Mouse (Mus musculus): ENCODE data around the gene Bcr.

Gene Bcr

GRCm38 (mm10) chr10:75129283-75129710 lies 68.9 kb downstream of the Bcr start:
- CTCF ChIA-PET, result no interaction called here

- CTCF ChIA-PET, result no interaction called here
Measured at GRCm38 (mm10) chr10:75130372-75131046, 70.1 kb downstream of the Bcr start.

- CTCF ChIA-PET, result no interaction called here
Measured at GRCm38 (mm10) chr10:75131625-75132024, 71.2 kb downstream of the Bcr start.

GRCm38 (mm10) chr10:75134861-75135517 lies 74.6 kb downstream of the Bcr start:
- CTCF ChIA-PET, result interaction anchor here (0.6 to 1.0 kb wide), 2 partner anchors 10 to 54 kb away, joined by 3 to 11 read pairs; no protein-coding TSS in a partner anchor

- CTCF ChIA-PET, result interaction anchor here (0.6 to 1.0 kb wide), 2 partner anchors 10 to 77 kb away, joined by 3 read pairs; no protein-coding TSS in a partner anchor
Measured at GRCm38 (mm10) chr10:75135518-75136162, 75.2 kb downstream of the Bcr start.

- CTCF ChIA-PET, result interaction anchor here (0.5 kb wide), 1 partner anchor 62 kb away, joined by 3 read pairs; no protein-coding TSS in a partner anchor
Measured at GRCm38 (mm10) chr10:75137148-75137547, 76.8 kb downstream of the Bcr start.

- CTCF ChIA-PET, result interaction anchor here (1.0 kb wide), 2 partner anchors 61 to 86 kb away, joined by 3 to 4 read pairs; no protein-coding TSS in a partner anchor
Measured at GRCm38 (mm10) chr10:75145221-75145620, 84.8 kb downstream of the Bcr start.

- CTCF ChIA-PET, result interaction anchor here (1.0 kb wide), 2 partner anchors 62 to 87 kb away, joined by 3 to 4 read pairs; no protein-coding TSS in a partner anchor
Measured at GRCm38 (mm10) chr10:75146001-75146400, 85.6 kb downstream of the Bcr start.

GRCm38 (mm10) chr10:75146619-75147018 lies 86.2 kb downstream of the Bcr start:
- CTCF ChIA-PET, result no interaction called here

GRCm38 (mm10) chr10:75148295-75148694 lies 87.9 kb downstream of the Bcr start:
- CTCF ChIA-PET, result no interaction called here

- CTCF ChIA-PET, result interaction anchor here (0.5 to 1.9 kb wide), 3 partner anchors 9 to 91 kb away, joined by 5 to 12 read pairs (median 10); no protein-coding TSS in a partner anchor
Measured at GRCm38 (mm10) chr10:75150361-75150760, 90.0 kb downstream of the Bcr start.

GRCm38 (mm10) chr10:75151311-75151710 lies 90.9 kb downstream of the Bcr start:
- CTCF ChIA-PET, result interaction anchor here (0.7 to 1.9 kb wide), 7 partner anchors 26 to 205 kb away, joined by 3 to 12 read pairs (median 3); no protein-coding TSS in a partner anchor

- CTCF ChIA-PET, result no interaction called here
Measured at GRCm38 (mm10) chr10:75156835-75157234, 96.4 kb downstream of the Bcr start.

GRCm38 (mm10) chr10:75157713-75158112 lies 97.3 kb downstream of the Bcr start:
- CTCF ChIA-PET, result no interaction called here

- CTCF ChIA-PET, result no interaction called here
Measured at GRCm38 (mm10) chr10:75158356-75158755, 98.0 kb downstream of the Bcr start.

GRCm38 (mm10) chr10:75160171-75160900 lies 99.9 kb downstream of the Bcr start:
- CTCF ChIA-PET, result no interaction called here

GRCm38 (mm10) chr10:75165825-75166481 lies 105.6 kb downstream of the Bcr start:
- CTCF ChIA-PET, result no interaction called here

GRCm38 (mm10) chr10:75166601-75167000 lies 106.2 kb downstream of the Bcr start:
- CTCF ChIA-PET, result interaction anchor here (0.7 kb wide), 1 partner anchor 167 kb away, joined by 6 read pairs; no protein-coding TSS in a partner anchor

GRCm38 (mm10) chr10:75170207-75170850 lies 109.9 kb downstream of the Bcr start:
- CTCF ChIA-PET, result no interaction called here

GRCm38 (mm10) chr10:75173056-75173455 lies 112.7 kb downstream of the Bcr start:
- CTCF ChIA-PET, result no interaction called here

Measured in spleen, embryonic (tissue).